Mouse (Mus musculus): ENCODE data around the gene Grap.

Grap gene

GRCm38 (mm10) chr11:61685119-61685725 lies 32.2 kb downstream of the Grap start:
- no peak for DNase-seq

DNA sequence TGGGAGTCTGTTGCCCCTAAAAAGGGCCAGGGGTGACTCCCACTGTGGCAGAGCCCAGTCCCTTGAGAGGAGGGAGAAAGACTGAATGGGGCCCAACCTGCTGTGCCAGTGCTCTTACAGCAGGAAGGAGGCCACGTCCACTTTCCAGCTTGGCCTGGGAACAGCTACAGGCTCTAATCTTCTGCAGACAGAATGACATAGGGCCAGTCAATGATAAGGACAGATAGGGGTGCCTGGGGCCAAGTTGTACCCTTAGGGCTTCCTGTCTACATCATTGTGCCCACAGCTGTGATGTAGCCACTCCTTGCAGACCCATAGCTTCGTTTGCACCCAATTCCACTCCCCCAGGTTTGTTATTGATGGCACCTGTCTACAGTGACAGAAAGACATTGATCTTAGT lies 33.1 kb downstream of the Grap start:
- no peak for DNase-seq

DNA sequence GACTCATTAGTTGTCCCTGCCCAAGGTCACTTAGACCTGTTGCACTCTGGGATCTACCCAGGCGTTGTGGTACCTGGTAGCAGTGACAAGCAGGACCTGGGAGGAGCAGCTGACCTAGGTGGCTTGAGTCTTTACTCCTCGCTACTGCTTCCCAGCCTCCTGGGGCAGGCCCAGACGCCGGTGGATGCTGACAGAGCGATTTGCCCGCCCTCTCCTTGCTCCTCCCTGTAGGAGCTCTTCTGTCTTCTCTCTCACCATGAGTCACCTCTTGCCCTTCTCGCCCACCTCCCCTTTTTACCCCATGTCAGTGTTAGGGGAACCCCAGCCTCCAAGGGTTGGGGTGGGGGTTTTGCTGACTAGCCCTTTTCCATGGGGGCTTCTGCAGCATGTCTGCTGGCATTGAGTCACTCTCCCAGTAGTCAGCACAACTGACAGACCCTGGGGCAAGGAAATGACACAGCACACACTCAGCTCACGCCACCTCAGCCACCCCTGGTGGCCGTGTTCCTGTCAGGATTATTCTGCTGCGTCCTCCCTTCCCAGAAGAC lies 33.9 kb downstream of the Grap start:
- DNase-seq, result no peak

DNA sequence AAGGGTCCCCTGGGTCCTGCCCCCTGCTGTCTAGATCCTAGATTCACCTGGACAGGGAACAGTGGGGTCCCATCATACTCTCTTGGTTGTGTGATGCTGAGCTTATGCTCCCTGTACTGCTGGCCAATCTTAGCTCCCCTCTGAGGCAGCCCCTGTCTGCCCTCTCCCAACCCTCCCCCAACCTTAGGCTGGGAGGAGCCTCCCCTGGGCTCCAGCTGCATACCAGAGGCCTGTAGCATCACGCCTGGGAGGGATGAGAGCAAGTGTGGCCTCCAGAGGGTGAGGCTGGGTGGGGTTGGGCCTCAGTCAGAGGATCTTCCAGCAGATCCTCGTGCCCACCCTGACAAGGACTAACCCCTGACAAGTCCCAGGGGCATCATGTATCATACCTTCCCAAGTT lies 34.5 kb downstream of the Grap start:
- no peak for DNase-seq

- peak; percentile 80 for DNase-seq
Measured at GRCm38 (mm10) chr11:61692996-61693395, 39.9 kb downstream of the Grap start.

- no peak for DNase-seq
Measured at GRCm38 (mm10) chr11:61698852-61699251, 45.8 kb downstream of the Grap start.

DNA sequence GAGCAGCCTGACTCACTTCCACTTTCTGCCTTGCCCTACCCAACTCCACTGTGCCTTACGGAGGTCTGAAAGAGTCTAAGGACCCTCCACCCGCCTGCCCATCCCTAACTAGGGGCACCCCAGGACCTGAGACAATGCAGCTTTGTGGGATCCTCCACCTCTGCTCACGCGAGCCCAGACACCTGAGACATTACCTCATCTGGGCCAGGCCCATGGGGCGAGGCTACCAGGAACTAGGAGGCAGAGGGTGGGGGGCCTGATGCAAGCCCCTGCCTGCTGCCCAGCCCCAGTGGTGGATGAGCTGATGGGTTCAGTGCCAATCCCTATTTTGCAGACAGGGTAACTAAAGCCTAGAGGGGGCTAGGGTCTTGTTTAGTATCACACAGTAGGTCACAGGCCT lies 46.4 kb downstream of the Grap start:
- DNase-seq, result no peak

DNA sequence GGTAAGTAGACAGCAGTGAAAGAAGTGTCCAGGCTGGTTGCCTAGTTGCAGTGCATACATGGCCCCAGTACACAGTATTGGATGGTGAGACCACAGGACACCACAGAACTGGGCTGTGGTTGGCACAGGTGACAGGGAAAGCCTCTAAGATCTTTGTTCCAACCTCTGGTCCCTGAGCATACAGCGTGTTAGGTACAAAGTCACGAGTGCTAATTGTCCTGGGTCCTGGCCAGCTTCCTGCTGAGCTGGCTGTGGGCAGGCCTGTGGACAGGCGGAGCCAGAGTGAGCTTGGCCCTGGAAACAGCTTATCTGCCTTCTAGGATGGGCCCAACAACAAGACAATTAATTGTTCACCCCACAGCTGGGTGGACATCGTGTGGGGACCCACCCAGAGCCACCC lies 46.9 kb downstream of the Grap start:
- peak; percentile 80 to 87 for DNase-seq

DNA sequence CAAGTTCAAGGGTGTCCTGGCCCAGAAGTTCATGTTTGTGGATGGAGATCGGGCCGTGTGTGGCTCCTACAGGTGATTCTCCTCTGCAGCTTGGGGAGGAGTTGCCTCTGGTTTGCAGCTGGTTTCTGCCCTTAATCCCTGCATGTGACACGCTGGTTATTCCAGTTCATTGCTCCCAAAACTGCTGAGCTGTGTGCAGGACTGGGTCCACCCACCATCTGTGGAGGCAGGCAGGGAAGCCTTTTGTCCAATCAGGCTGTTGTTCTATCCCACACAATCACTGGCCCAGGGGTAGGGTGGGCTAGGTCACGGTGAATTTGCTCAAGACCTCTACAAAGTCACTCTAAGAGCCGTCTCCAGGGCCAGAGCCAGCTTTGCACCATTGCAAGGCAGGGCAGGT lies 48.6 kb downstream of the Grap start:
- DNase-seq, result no peak

DNA sequence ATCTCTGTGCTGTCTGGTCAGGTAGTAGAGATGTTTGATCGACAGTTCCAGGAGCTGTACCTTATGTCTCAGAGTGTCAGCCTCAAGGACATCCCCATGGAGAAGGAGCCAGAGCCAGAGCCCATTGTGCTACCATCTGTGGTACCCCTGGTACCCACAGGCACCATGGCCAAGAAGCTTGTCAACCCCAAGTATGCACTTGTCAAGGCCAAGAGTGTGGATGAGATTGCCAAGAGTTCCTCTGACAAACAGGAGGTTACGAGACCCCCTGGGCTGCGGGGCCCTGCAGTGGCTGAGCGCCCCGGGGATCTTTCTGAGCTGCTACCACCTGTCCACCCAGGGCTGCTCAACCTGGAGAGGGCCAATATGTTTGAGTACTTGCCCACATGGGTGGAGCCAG lies 49.4 kb downstream of the Grap start:
- DNase-seq, result peak in 1 of 2 experiments; percentile 35

GRCm38 (mm10) chr11:61705581-61705980 lies 52.5 kb downstream of the Grap start:
- no peak for DNase-seq

- DNase-seq, result no peak
Measured at GRCm38 (mm10) chr11:61706232-61706631, 53.2 kb downstream of the Grap start.

DNA sequence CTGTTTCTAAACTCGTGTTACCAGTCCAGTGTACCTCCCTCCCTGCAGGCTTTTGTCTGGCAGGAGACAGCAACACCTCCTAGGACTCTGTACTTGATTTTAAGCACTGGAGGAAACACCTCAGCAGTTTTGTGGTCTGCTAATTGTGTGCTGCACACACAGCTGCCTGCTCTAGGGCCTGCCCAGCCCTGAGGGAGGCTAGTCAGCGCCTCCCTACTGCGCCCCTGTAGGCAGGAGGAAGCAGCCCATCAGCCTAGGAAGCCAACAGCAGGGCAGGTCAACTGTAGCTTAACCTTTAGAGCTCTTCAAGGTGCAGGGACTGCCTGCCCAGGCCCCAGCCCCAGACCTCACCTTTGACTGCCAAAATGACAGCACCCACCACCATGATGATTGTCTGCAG lies 55.9 kb downstream of the Grap start:
- no peak for DNase-seq

GRCm38 (mm10) chr11:61713157-61713855 lies 60.2 kb downstream of the Grap start:
- no peak for DNase-seq

- peak; percentile 76 to 85 for DNase-seq
Measured at GRCm38 (mm10) chr11:61714346-61715117, 61.5 kb downstream of the Grap start.

GRCm38 (mm10) chr11:61715130-61715529 lies 62.1 kb downstream of the Grap start:
- peak in 1 of 2 experiments; percentile 45 for DNase-seq

- DNase-seq, result no peak
Measured at GRCm38 (mm10) chr11:61717990-61718389, 64.9 kb downstream of the Grap start.

GRCm38 (mm10) chr11:61719387-61719786 lies 66.3 kb downstream of the Grap start:
- no peak for DNase-seq

DNA sequence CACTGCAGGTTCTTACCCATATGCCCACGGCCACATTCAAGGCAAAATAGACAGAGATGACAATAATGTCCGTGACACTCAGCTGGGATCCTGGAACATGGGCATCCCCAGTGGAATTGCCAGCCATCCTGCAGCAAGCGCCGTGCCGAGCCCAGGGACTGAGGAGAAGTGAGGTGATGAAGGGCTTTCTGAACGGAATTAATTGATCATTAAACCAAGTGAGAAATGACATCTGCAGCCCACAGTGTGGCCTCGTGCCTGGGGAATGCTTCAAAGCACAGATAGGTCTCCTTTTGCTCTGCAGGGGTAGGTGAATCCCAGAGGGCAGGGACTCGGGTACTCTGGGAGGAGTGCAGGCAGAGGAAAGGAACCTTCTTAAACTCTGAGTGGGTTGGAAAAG lies 66.8 kb downstream of the Grap start:
- DNase-seq, result no peak

- no peak for DNase-seq
Measured at GRCm38 (mm10) chr11:61720636-61721035, 67.6 kb downstream of the Grap start, which contains the start of gene Slc5a10. Slc5a10 (minus strand) TSS chr11:61720826.

DNA sequence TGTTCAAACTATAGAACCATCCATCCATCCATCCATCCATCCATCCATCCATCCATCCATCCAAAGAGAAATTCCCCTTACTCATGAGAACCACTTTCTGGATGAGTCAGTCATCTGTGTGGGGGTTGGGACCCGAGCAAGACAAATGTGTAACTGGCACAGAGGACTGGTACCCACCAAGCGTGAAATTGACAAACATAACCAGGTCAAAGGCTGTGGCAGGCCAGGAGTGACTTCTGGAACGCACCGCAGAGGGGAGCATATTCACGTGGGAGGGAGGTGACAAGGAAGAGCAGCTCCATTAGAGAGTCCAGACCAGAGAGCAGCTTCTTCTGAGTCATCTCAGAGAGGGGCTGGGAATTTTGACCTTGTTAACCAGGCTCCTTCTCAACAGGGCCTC lies 69.0 kb downstream of the Grap start:
- no peak for DNase-seq

All from cerebellum, postnatal 25 days (tissue).